Mouse (Mus musculus) adrenal gland, postnatal 36 days (tissue): ENCODE measurements around the gene Il3ra. TPM values are rescaled to one million over a fixed set of nuclear protein-coding genes. Genes with fewer than 3 reads are reported as not detected.

Experiments
- DNase-seq, 2 experiments: peaks; one replicate each; pipeline ENCODE4 v3.0.0; 2021; ENCODE audit warnings: mixed read lengths in 1 of 2
- long read RNA-seq, 2 experiments: library from polyadenylated mRNA; stranded (forward); transcript quantifications; one replicate each; pipeline ENCODE4 v2.0.0; 2021; ENCODE audit warnings: borderline sequencing depth in 2 of 2
- total RNA-seq, 2 experiments: library from RNA; stranded (reverse); gene quantifications; 2 replicates each; pipeline ENCODE4 v1.2.3; 2021

The Il3ra gene
- 10 to 100 TPM in 1 of 2 experiments, 1 to 10 TPM in 1; 7.2 to 11.7 TPM for total RNA-seq
- long read RNA-seq, experiment 1, partial matches to known transcripts, result 4 of 9 reads
- long read RNA-seq, experiment 1, other reads (novel, unspliced or antisense), result 3 of 9 reads
- long read RNA-seq, experiment 2, partial matches to known transcripts, result 0 of 2 reads
- long read RNA-seq, experiment 2, other reads (novel, unspliced or antisense), result 2 of 2 reads

DNA sequence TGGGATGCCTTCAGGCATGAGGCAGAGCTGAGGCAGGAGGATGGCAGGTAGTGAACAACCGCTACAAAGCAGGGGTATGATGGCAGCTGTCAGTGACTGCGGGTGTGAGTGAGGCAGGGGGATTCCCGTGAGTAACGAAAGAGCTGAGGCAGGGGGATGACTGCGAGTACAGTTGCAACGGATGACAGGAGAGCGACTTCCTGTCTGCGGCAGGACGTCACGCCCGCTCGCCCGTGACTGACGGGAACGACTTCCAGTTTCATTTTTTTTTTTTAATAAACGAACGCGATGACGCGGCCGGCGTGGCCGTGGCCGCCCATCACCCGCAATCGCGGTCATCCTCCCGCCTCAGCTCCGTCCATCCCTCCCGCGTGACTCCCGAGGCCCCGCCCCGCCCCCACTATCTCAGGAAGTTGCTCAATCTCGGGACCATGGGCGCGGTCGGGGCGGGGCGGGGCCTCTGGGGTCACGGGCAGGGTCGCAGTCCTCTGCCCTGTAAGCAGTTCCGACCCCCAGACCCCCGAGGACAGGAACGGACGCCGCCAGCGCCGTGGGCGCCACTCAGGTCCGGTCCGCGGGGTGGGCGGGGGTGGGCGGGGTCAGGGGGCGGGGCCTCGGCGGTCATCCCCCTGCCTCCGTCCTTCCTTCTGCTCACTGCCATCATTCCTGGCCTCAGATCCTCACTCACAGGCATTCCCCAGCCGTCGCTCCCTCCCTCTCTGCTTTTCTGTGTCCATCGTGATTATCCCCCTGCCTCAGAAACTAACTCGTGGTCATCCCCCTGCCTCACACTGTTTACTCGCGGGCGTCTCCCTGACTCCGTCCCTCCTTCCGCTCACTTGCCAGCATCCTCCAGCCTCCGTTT, at the start of gene Il3ra:
TSS of gene Il3ra (plus strand) at position 328 of the 865 bp plus-strand sequence.
- DNase-seq, result peak; percentile 67 to 84

- DNase-seq, result no peak
Observed at GRCm38 (mm10) chr14:14308938-14309337, 37.1 kb upstream of the Il3ra start.

GRCm38 (mm10) chr14:14309416-14309815, 36.7 kb upstream of the Il3ra start:
- no peak for DNase-seq

DNA sequence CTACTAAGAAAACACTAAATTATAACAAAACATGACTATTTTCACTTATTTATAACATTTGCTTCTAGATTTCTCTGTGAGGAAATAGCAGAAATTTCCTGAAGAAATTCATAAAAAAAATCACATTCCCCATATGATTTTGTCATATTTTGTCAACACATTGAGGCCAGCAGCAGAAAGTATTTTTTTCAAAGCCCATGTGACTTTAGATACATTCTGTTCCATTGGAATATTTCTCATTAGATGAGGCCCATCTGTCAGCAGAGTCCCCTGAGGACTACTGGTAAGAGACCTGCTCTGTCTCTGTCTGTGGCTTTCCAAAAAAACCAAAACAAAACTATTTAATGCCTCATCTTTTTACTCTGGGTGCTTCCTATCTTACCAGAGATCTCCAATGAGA, 23.5 kb upstream of the Il3ra start, which contains the start of gene Olfr31:
TSS of gene Olfr31 (plus strand) at position 301 of the 400 bp plus-strand sequence.
- no peak for DNase-seq

- peak; percentile 89 to 95 for DNase-seq
Observed at GRCm38 (mm10) chr14:14345113-14345871, 783 bp upstream of the Il3ra start.

DNA sequence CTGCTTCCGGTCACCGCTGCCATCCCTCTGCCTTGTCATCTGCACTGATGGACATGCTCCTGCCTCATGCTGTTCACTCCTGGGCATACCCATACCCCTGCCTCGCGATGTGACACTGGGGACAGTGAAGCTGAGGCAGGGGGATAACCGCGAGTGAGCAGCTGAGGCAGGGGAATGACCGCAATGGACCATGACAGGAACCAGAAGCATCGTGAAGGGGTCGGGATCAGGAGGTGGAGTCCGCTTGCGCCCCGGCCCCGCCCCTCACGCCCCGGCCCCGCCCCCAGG, 682 bp downstream of the Il3ra start:
- DNase-seq, result no peak

GRCm38 (mm10) chr14:14347151-14347835, 1.2 kb downstream of the Il3ra start:
- no peak for DNase-seq

- DNase-seq, result peak in 1 of 2 experiments; percentile 20
Observed at GRCm38 (mm10) chr14:14347836-14348621, 2.0 kb downstream of the Il3ra start.

- DNase-seq, result no peak
Observed at GRCm38 (mm10) chr14:14348674-14349401, 2.8 kb downstream of the Il3ra start.

DNA sequence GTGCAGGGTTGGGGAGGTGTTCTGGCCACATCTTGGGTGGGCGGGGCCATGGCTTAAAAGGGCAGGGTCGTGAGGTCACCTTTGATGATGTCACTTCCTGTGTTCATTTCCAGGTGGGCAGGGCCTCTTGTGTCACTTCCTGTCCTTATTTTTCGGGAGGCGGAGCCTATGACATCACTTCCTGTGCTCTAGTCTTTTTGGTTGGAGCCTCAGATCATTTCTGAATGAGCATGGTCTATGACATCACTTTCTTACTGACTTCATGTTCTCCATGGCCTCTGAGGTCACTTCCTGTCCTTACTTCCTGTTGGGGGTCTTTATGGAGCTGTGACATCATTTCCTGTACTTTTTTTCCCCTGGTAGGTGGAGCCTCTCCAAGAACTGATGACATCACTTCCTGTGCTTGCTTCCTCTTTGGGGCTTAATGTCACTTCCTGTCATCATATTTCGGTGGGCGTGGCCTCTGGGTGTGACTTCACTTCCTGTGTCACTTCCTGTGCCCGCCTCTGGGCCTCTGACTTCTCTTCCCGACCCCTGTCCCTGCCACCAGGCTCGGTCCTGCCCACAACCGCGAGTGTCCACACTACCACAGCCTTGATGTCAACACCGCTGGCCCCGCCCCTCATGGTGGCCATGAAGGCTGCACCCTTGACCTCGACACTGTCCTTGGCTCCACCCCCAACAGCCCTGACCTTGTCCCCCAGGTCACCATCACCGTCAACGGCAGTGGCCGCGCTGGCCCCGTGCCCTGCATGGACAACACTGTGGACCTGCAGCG, 3.6 kb downstream of the Il3ra start:
- no peak for DNase-seq

- DNase-seq, result no peak
Observed at GRCm38 (mm10) chr14:14350263-14351147, 4.4 kb downstream of the Il3ra start.

DNA sequence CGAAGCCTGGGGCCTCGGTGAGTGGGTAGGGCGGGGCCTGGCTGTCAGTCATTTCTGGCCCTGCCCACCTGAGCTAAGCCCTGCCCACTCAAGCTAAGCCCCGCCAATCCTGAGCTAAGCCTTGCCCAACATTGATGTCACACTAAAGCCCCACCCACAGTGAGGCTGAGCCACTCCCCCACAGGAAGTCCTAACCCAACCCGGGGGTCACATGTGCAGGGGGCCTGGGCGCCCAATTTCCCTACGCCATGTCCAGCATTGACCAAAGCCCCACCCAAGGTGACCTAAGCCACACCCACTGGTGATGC, 5.0 kb downstream of the Il3ra start:
- no peak for DNase-seq

GRCm38 (mm10) chr14:14351721-14352590, 5.9 kb downstream of the Il3ra start:
- no peak for DNase-seq

- no peak for DNase-seq
Observed at GRCm38 (mm10) chr14:14352606-14353005, 6.5 kb downstream of the Il3ra start.

DNA sequence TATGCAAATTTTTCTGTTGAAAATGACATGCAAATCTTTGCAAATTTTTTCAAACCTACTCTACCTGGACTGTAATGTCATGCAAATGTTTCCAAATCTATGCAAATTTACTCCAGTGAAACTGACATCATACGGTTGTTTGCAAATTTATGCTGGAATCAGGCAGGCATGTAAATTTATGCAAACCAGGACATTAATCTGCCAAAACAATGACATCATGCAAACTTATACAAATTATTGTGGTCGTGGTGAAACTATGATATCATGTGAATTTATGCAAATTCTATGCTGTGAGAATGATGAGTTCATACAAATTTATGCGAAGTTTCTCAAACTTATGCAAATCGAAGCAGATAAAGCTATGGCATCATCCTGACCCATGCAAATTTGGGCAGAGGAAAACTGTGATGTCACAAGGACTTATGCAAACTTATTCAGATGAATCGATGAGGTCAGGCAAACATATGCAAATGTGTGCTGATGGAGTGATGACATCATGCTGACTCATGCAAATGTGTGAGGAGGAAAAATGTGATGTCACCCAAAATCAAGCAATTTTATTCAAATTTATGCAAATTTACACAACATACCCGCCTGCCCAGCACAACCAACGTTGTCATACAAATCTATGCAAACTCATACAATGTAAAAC, 7.1 kb downstream of the Il3ra start:
- no peak for DNase-seq

DNA sequence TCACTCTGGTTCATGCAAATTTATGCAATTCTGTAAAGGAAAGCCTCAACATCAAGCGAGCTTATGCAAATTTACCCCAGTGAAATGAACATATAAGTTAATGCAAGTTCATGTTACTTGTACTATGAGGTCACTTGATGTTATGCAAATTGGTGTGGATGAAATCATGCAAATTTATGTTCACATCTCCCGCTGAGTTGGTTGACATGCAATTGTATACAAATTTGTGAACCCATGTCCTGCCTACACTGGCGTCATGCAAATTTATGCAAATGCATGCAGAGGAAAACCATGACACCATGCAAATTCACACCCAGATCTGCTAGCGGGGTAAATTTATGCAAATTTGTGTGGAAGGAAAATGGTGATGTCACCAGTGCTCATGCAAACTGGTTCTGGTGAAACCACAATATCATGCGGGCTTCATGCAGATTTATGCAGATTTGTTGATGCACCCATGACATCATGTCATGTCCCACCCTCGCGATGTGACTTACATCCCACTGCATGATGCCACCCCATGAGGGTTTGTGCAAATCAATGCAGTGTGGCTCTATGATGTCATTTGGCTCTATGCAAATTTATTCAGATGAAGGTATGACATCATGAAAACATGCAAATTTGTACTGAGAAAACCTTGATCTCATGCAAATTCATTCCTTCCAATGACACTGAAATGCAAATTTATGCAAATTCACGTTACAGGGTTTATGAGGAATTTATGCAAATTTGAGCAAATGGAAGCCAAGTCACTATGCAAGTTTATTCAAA, 7.8 kb downstream of the Il3ra start:
- no peak for DNase-seq
